Mouse (Mus musculus) ovary, postnatal 14 days (tissue): ENCODE measurements at regions not wholly inside any gene's neighbourhood (a gene's known extent, or its start where the extent isn't known, plus 50 kb on each side); places are given as distances from the start of the nearest gene placed in this dataset.

Source experiments
- DNase-seq: peaks from one replicate; pipeline ENCODE4 v3.0.0; 2022; ENCODE audit warnings: low spot score

DNA sequence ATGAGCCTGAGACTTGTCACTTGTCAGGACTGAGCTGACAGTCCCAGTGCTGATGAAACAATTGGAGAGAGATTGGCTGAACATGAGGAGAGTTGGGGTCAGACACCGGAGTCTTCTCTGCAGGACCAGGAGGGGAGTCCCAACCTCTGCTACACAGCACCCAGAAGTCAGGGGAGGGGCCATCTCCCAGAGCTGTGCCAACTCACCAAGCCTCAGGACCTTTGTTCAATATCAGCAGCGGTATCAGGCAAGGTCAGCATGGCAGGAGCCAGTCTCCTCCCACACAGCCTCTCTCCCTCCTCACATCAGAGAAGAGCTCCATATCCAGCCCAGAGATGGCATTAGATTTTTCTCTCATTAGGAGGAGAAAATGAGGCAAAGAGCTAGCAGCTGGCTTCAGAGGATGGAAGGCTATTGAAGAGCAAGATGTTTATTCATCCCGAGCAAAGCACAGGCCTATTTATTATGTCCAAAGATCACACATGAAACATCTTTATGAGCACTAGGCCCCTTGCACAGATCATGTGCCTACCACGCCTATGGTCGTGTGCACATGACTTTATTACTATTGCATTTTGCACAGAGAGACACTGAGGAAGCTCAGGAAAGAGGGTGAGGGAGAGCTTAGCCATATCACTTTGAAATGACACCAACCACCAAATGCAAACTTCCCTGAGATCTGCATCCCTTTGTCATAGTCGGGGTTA, 532.9 kb downstream of the Tshz3 start:
- no peak for DNase-seq

GRCm38 (mm10) chr7:37240832-37241231, 532.6 kb downstream of the Zfp536 start:
- no peak for DNase-seq

- DNase-seq, result no peak
These were observed 531.7 kb downstream of the Zfp536 start for GRCm38 (mm10) chr7:37241781-37242180.

GRCm38 (mm10) chr7:37242476-37242875, 531.0 kb downstream of the Zfp536 start:
- no peak for DNase-seq

DNA sequence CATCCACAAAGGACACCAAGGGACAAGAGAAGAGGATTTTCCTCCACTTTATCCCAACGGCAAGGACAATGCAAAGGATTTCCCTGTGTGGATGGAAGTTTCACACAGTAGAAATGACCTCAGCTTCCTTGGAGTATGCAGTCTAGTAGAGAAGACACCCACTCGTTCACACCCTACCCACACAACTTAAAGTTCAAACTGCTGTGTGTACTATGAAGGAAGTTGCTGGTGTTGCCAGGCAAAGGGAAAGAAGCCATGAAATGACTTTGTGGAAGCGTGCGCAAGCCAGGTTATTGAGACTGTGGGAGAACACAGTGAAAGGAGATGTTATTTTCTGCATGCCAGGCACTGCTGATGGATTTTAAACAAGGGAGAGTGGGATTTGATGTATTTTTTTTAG, 527.3 kb downstream of the Zfp536 start:
- DNase-seq, result no peak

GRCm38 (mm10) chr7:37254431-37254830, 519.0 kb downstream of the Zfp536 start:
- DNase-seq, result no peak

GRCm38 (mm10) chr7:37255840-37256239, 517.6 kb downstream of the Zfp536 start:
- no peak for DNase-seq

DNA sequence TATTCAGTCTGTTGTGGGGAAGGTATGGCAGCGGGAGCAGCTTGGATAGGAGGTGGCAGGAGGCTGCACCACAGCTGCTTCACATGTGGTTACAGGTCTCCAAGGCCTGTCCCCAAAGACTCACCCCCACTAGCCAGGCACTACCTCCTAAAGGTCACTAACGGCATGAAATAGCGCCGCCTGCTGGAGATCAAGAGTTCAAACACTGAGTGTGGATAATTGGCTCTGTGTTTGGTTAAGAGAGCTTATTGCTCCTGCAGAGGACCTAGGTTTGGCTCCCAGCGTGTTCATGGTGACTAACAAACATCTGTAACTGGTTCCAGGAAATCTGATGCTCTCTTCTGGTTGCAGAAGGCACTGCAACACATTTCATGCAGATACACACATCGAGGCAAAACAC, 514.1 kb downstream of the Zfp536 start:
- no peak for DNase-seq

GRCm38 (mm10) chr7:37262846-37263245, 510.6 kb downstream of the Zfp536 start:
- no peak for DNase-seq

DNA sequence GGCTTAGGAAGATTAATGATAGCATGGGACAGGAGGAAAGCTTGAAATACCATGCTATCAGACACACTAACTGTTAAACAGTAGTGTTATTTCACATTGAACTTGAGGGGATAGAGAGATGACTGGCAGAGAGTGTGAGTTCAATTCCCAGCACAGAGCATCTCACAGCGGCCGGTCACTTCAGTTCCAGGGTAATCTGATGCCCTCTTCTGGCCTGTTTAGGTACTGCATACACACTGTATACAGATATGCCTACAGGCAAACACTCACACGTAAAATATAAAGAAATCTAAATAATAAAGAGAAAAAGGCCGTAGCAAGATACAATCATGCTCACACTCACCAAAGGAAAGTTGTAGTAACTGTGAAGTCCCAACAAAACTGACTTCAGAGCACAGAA, 506.0 kb downstream of the Zfp536 start:
- DNase-seq, result no peak

DNA sequence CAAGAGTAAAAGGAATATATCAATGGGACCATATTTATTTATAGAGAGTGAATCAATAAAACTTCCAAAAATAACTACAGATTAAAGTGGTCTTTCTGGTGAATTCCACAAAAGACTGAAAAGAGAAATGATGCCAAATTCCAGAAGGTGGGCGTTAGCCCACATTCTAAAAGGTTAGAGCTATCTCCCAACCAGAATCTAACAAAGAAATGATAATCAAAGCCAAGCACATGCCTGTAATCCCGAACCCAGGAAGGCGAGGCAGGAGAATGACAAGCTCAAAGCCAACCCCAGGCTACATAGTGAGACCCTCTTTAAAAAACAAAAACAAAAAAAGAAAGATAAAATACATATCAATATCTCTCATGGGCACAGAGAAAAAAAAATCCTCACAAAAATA, 502.6 kb downstream of the Zfp536 start:
- DNase-seq, result no peak

GRCm38 (mm10) chr7:37290018-37290417, 483.4 kb downstream of the Zfp536 start:
- DNase-seq, result no peak

DNA sequence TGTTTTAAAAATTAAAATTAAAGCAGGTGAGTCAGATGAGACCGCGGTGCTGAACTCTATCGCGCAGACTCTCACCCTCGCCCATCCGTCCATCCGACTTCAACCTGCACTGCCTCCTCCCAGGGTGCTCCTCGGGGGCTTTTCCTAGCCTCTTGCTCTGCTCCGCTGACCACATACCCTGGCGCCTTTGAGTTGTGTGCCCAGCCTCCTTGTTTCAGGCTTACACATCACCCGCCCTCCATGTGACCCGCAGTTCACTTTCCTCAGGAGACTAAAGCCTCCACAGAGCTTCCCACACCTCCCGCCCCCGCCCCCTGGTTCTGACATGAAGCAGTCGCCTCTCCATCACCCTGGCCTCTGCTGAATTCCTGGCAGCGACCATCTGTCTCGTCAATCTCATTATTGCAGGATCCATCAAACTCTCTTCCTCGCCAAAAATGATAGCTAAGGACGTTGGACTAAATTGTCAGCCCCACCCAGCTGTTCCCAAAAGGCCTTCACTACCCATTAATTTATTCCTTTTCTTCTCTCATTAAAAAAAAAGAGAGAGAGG, 482.9 kb downstream of the Zfp536 start:
- DNase-seq, result no peak

- no peak for DNase-seq
These were observed 481.7 kb downstream of the Zfp536 start for GRCm38 (mm10) chr7:37291726-37292125.

- DNase-seq, result no peak
These were observed 480.9 kb downstream of the Zfp536 start for GRCm38 (mm10) chr7:37292554-37292953.

GRCm38 (mm10) chr7:37298888-37299287, 474.6 kb downstream of the Zfp536 start:
- DNase-seq, result no peak

DNA sequence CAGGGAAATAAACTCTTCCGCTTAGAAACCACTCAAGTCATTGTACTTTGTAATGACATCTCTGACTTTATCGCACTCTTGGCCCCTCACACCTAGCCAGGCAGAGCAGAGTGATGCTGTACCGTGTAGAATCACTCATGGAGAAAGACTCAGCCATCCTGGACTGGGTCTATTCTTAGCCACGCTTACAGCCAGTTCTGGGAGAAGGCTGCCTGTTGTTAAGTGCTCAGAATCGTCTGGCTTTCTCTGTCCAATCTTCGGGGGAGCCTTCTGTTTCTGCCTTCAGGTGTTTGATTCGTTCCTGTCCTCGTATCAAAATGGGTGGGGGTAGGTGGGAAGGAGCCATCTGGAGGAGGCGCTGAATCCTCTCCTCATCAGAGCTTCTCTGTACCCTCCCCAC, 468.0 kb downstream of the Zfp536 start:
- no peak for DNase-seq

DNA sequence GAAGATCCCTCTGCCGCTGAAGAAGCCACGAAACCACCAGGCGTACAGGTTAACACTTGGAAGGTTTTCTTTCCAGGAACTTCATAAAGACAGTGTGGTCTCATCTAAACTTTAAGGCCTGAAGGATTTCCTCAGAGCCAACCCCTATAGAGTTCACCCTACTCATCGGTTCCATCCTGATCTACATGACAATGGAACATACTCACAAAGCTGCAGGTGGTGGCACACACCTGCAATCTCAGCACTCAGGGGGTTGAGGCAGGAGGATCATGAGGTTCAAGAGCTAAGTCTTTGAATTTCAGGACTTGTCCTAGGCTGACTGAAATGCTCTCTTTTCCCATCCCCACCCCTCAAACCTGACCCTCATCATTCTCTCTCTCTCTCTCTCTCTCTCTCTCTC, 466.2 kb downstream of the Zfp536 start:
- DNase-seq, result no peak

GRCm38 (mm10) chr7:37324653-37325052, 448.8 kb downstream of the Zfp536 start:
- no peak for DNase-seq

DNA sequence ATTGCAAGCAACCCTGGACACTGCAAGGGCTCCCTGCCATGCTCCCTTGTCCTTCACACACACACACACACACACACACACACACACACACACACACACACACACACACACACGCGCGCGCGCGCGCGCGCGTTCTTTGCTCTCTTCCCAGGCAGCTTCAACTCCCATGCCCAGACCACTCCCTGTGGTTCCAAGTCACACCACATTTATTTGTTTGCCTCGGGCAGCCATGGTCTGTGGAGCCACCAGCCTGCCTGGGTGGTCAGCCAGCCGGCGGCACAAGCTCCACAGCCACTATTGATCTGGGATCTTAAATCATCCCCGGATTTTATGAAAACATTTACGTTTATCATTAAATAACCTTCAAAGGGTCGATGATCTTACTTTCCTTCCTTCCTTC, 440.0 kb downstream of the Zfp536 start:
- DNase-seq, result no peak

- DNase-seq, result no peak
These were observed 438.2 kb downstream of the Zfp536 start for GRCm38 (mm10) chr7:37335212-37335611.

- DNase-seq, result no peak
These were observed 437.1 kb downstream of the Zfp536 start for GRCm38 (mm10) chr7:37336171-37336850.

GRCm38 (mm10) chr7:37336851-37337531, 436.4 kb downstream of the Zfp536 start:
- no peak for DNase-seq
